Mouse (Mus musculus): Measurements from ENCODE around the gene Rab25. TPM values are rescaled to one million over a fixed set of nuclear protein-coding genes. Genes with fewer than 3 reads are reported as not detected.

The Rab25 gene
- polyA plus RNA-seq, 1 experiment from 2014 or later = 0.23 TPM

GRCm38 (mm10) chr3:88529204-88530000 is 18.7 kb downstream of the Rab25 start:
- peak overlapping the region; percentile 98 for H3K27ac ChIP-seq (replicated peaks)
- peak overlapping the region; percentile 81 for H3K4me3 ChIP-seq
- H3K9me3 ChIP-seq = no peaks in the 10 kb centered on the region
- no peaks in the 10 kb centered on the region for H3K27me3 ChIP-seq
- peak overlapping the region; percentile 90 for H3K4me2 ChIP-seq
- no peaks in the 10 kb centered on the region for H3K36me3 ChIP-seq
- no peak for ATAC-seq (ENCODE audit: low FRiP score, low read depth)
- peak overlapping the region; percentile 91 for H3K9ac ChIP-seq
- H3K4me1 ChIP-seq (replicated peaks) = peaks cover 61% of the 10 kb centered on the region
- WGBS = 21% methylated on average over 7 of the region's 7 CpGs

GRCm38 (mm10) chr3:88528646-88529045 is 19.5 kb downstream of the Rab25 start:
- Histone ChIP-seq H3K4me2 (peak overlapping the region; percentile 90; the same call in 1 of the 2 replicates), H3K36me3 (no peaks in the 10 kb centered on the region), H3K27ac (replicated peaks) (no peak overlapping the region), H3K4me1 (replicated peaks) (peaks cover 54% of the 10 kb centered on the region), H3K4me3 (no peak overlapping the region), H3K9me3 (no peaks in the 10 kb centered on the region), H3K9ac (0 out of 2 replicates have a peak overlapping the region, but pooled peaks have one; percentile 91), H3K27me3 (no peaks in the 10 kb centered on the region)
- WGBS = 85% methylated on average over 11 of the region's 11 CpGs
- no peak for ATAC-seq (ENCODE audit: low FRiP score, low read depth)

DNA sequence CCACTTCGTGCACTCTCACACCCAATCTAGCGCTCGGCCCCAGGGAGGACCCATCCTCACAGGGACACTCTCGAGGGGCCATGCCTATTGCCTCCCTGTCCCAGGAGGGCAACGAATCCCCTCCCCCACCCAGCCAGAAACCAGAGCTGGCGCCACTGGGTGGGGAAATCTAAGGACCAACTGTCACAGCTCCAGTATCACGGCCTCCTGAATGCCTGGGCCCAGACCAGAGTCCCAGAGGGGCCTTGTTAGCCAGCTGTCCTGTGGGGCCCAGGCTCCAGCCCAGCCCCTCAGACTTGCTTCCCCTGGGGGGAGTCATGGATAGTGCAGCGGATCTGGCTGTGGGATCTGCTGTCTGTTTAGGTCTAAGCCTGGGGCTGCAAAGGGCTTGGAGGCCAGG is 20.5 kb downstream of the Rab25 start:
- no peak for ATAC-seq (ENCODE audit: low FRiP score, low read depth)
- 25% methylated on average over 8 of the region's 8 CpGs for WGBS
- H3K4me3 ChIP-seq = 0 out of 2 replicates have a peak overlapping the region, but pooled peaks have one; percentile 1
- no peaks in the 10 kb centered on the region for H3K9me3 ChIP-seq
- H3K27me3 ChIP-seq = no peaks in the 10 kb centered on the region
- no peak overlapping the region for H3K27ac ChIP-seq (replicated peaks)
- H3K4me1 ChIP-seq (replicated peaks) = peaks cover 53% of the 10 kb centered on the region
- no peaks in the 10 kb centered on the region for H3K36me3 ChIP-seq
- H3K9ac ChIP-seq = peak overlapping the region; percentile 36
- H3K4me2 ChIP-seq = peak overlapping the region; percentile 36

- Histone ChIP-seq H3K4me2 (peak overlapping the region; percentile 40), H3K9ac (no peak overlapping the region), H3K36me3 (no peaks in the 10 kb centered on the region), H3K9me3 (no peaks in the 10 kb centered on the region), H3K4me1 (replicated peaks) (peaks cover 53% of the 10 kb centered on the region), H3K27ac (replicated peaks) (0 out of 2 replicates have a peak overlapping the region, but pooled peaks have one; percentile 27), H3K27me3 (no peaks in the 10 kb centered on the region), H3K4me3 (no peak overlapping the region)
- WGBS = 33% methylated on average over 17 of the region's 17 CpGs
- ATAC-seq (ENCODE audit: low FRiP score, low read depth) = peak; percentile 67
These were observed 21.7 kb downstream of the Rab25 start for GRCm38 (mm10) chr3:88526157-88527131.

GRCm38 (mm10) chr3:88525021-88525420 is 23.1 kb downstream of the Rab25 start:
- Histone ChIP-seq H3K4me3 (no peak overlapping the region), H3K4me2 (no peak overlapping the region), H3K4me1 (replicated peaks) (peaks cover 46% of the 10 kb centered on the region), H3K27ac (replicated peaks) (no peak overlapping the region), H3K27me3 (no peaks in the 10 kb centered on the region), H3K36me3 (no peaks in the 10 kb centered on the region), H3K9me3 (no peaks in the 10 kb centered on the region), H3K9ac (no peak overlapping the region)
- 90% methylated on average over 5 of the region's 5 CpGs for WGBS
- ATAC-seq (ENCODE audit: low FRiP score, low read depth) = no peak

GRCm38 (mm10) chr3:88523027-88523426 is 25.1 kb downstream of the Rab25 start:
- ATAC-seq (ENCODE audit: low FRiP score, low read depth) = no peak

DNA sequence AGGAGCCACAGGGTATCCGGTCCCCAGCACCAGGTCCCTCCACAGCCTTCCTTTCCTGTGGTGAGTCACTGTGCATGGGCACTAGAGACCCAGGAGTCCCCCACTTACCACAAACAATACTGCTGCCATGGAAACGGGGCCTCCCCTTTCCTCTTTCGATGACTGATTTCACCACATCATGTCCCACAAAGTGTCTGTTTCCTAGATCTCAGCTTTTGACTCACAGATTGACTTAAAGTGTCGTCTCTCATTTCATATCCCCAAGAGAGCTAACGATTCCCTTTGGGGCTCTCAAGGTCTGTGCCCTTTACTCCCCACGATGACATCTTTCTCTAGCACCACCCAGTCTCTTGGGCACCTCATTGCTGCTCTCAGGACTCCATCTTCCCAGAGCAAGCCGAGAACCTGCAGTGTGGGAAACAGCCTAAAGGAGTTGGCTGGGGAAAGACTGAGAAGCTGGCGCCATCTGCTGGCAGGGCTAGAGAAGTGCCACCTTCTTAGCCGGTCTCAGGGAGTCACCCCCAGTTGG is 26.2 kb downstream of the Rab25 start:
- Histone ChIP-seq H3K4me1 (replicated peaks) (peaks cover 15% of the 10 kb centered on the region), H3K4me2 (no peak overlapping the region), H3K9ac (no peak overlapping the region), H3K36me3 (no peaks in the 10 kb centered on the region), H3K4me3 (no peak overlapping the region), H3K9me3 (no peaks in the 10 kb centered on the region), H3K27ac (replicated peaks) (no peak overlapping the region), H3K27me3 (no peaks in the 10 kb centered on the region)
- no peak for ATAC-seq (ENCODE audit: low FRiP score, low read depth)
- 38% methylated on average over 9 of the region's 9 CpGs for WGBS

More at GRCm38 (mm10) chr3:88523027-88523426, 25.1 kb downstream of the Rab25 start:
- no peak overlapping the region for H3K27ac ChIP-seq (replicated peaks)
- H3K9me3 ChIP-seq = no peaks in the 10 kb centered on the region
- H3K27me3 ChIP-seq = no peaks in the 10 kb centered on the region
- H3K4me2 ChIP-seq = no peak overlapping the region
- H3K9ac ChIP-seq = no peak overlapping the region
- no peaks in the 10 kb centered on the region for H3K36me3 ChIP-seq
- H3K4me1 ChIP-seq (replicated peaks) = peaks cover 27% of the 10 kb centered on the region
- no peak overlapping the region for H3K4me3 ChIP-seq
- WGBS = 85% methylated on average over 8 of the region's 8 CpGs

- Histone ChIP-seq H3K9ac (no peak overlapping the region), H3K36me3 (no peaks in the 10 kb centered on the region), H3K4me2 (no peak overlapping the region), H3K27ac (replicated peaks) (no peak overlapping the region), H3K4me3 (no peak overlapping the region), H3K27me3 (no peaks in the 10 kb centered on the region), H3K9me3 (no peaks in the 10 kb centered on the region), H3K4me1 (replicated peaks) (peaks cover 8% of the 10 kb centered on the region)
- ATAC-seq (ENCODE audit: low FRiP score, low read depth) = no peak
- WGBS = 90% methylated on average over 6 of the region's 6 CpGs
These were observed 26.9 kb downstream of the Rab25 start for GRCm38 (mm10) chr3:88521156-88521555.

- no peaks in the 10 kb centered on the region for H3K27me3 ChIP-seq
- WGBS = 91% methylated on average over 2 of the region's 2 CpGs
- H3K9ac ChIP-seq = no peak overlapping the region
- ATAC-seq (ENCODE audit: low FRiP score, low read depth) = no peak
- no peaks in the 10 kb centered on the region for H3K36me3 ChIP-seq
- H3K4me3 ChIP-seq = no peak overlapping the region
- no peaks in the 10 kb centered on the region for H3K9me3 ChIP-seq
- no peaks in the 10 kb centered on the region for H3K4me1 ChIP-seq (replicated peaks)
- no peak overlapping the region for H3K27ac ChIP-seq (replicated peaks)
- H3K4me2 ChIP-seq = no peak overlapping the region
These were observed 28.0 kb downstream of the Rab25 start for GRCm38 (mm10) chr3:88520078-88520477.

DNA sequence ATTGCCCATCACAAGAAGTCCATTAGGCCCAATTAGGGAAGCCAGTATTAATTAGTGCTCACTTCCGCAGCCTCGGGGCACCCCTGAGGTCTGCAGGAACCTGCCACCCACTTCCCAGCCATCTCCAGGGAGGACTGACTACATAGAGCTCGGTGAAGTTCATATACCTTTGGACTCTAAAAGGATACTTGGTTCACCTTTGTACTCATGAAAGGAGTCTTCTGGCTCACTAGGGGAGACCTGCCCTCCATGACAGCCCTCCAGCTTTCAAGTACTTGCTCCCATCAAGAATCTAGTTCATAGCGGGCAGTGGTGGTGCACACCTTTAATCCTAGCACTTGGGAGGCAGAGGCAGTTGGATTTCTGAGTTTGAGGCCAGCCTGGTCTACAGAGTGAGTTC is 29.7 kb downstream of the Rab25 start:
- WGBS = 85% methylated on average over 4 of the region's 4 CpGs

DNA sequence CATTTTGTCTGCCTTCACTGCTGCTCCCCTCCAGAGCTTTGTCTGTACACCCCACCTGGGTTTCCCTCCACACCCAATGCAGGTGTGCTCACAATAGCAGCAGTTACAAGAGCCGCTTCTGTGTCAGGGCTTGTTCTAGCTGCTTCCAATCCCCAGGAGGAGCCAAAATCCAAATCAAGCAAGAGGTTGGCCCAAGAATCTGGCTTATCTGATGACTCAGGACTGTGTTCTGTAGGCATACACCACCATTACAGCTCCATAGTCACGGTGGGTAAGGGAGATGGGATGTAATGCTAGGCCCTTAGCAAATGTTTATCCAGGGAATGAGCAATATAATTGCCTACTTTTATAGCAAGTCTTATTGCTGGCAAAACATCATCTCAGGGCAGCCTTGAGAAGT is 31.7 kb downstream of the Rab25 start:
- ATAC-seq (ENCODE audit: low FRiP score, low read depth) = no peak
- 84% methylated on average over 2 of the region's 2 CpGs for WGBS

More for the DNA sequence above, 29.7 kb downstream of the Rab25 start:
- ATAC-seq (ENCODE audit: low FRiP score, low read depth) = no peak
- no peak overlapping the region for H3K4me2 ChIP-seq
- H3K4me1 ChIP-seq (replicated peaks) = no peaks in the 10 kb centered on the region
- H3K27ac ChIP-seq (replicated peaks) = no peak overlapping the region
- no peaks in the 10 kb centered on the region for H3K27me3 ChIP-seq
- no peaks in the 10 kb centered on the region for H3K36me3 ChIP-seq
- no peak overlapping the region for H3K9ac ChIP-seq
- no peak overlapping the region for H3K4me3 ChIP-seq
- no peaks in the 10 kb centered on the region for H3K9me3 ChIP-seq

GRCm38 (mm10) chr3:88515095-88515386 is 33.1 kb downstream of the Rab25 start:
- WGBS = 100% methylated on average over 2 of the region's 2 CpGs
- ATAC-seq (ENCODE audit: low FRiP score, low read depth) = no peak
- H3K27me3 ChIP-seq = no peaks in the 10 kb centered on the region

More for the DNA sequence above, 31.7 kb downstream of the Rab25 start:
- no peak overlapping the region for H3K4me3 ChIP-seq
- no peak overlapping the region for H3K27ac ChIP-seq (replicated peaks)
- H3K27me3 ChIP-seq = no peaks in the 10 kb centered on the region
- peaks cover 9% of the 10 kb centered on the region for H3K4me1 ChIP-seq (replicated peaks)
- no peaks in the 10 kb centered on the region for H3K9me3 ChIP-seq
- H3K9ac ChIP-seq = no peak overlapping the region
- H3K4me2 ChIP-seq = no peak overlapping the region
- H3K36me3 ChIP-seq = no peaks in the 10 kb centered on the region

More at GRCm38 (mm10) chr3:88515095-88515386, 33.1 kb downstream of the Rab25 start:
- Histone ChIP-seq H3K4me2 (no peak overlapping the region), H3K4me3 (no peak overlapping the region), H3K36me3 (no peaks in the 10 kb centered on the region), H3K9me3 (no peaks in the 10 kb centered on the region), H3K9ac (no peak overlapping the region), H3K4me1 (replicated peaks) (peaks cover 17% of the 10 kb centered on the region), H3K27ac (replicated peaks) (no peak overlapping the region)

Data from hindbrain, embryonic 15.5 days (tissue).